Mouse (Mus musculus): ENCODE data around the gene Sox2.

DNA sequence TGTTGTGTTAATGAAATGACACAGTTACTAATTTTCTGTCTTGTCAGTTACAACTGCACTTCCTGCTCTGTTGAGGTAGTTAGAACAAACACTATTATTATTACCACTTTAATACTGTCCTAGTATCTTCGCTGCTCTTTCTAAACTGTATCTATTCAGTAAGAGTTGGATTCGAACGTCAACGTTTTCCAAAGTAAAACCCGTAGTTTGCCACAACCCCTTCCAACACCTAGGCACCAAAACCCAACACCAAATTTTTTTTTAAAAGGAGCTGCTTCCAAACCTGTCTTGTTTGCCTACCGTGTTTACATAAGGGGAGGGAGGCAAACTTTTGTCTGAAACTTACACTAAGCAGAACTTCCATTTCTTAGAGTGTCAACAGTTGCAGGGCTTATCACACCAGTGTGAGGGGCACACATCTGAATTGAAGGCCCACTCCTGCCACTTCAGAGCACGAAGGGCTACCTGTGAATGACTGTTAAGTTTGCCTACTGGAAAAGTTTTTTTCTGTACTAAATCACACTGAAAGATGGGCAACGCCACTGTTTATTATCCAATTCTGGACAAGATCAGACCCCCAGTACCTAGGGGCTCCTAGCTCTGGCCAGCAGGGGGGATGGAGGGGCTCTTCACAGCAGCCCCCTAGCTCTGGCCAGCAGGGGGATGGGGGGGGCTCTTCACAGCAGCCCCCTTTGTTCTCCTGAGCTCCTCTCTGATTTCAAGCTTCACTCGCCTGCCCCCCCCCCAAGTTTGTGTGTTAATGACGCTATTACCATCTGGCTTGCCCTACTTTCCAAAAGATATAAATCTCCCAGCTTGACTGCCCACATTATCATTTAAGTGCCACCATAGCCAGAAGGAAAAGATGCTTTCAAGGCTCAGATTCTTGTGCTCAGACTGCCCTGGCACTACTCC lies 15.8 kb downstream of the Sox2 start:
- TF ChIP-seq CTCF (conservative IDR thresholded peaks at IDR 0.05; ENCODE audit: insufficient read depth, insufficient read length, low read depth, low read length): no peak
- TF ChIP-seq POLR2A (IDR thresholded peaks at IDR 0.05; ENCODE audit: low read depth, low read length): no peak

Data from kidney, adult 2 months (tissue).